ENCODE assay signal across 16 mouse cellular contexts in the genomic region with DNA sequence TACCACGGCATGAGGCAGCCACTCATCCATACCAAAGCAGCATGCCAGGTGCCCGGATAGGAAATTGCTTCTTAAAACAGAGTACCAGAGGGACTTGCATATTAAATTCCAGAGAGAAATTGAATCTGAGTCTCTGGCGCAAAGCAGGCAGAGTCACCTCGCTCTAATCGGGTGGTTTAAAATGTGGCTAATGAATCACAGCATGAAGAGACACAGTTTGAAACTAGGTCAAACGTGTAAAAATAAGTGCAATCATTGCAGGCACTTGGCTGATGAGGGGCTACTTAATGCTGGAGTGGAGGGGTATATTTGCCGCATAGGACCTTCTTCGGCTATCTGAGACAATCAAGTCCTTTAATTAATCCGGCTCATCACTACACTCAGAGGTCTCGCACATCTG. TPM values are rescaled to one million over a fixed set of nuclear protein-coding genes. Genes with fewer than 3 reads are reported as not detected.
A peak's percentile ranks its signal among the peaks of the same experiment; 100 is the strongest.
DNase-seq lines count a peak whose midpoint lies in the region; ATAC-seq and TF ChIP-seq lines count a peak whose summit lies in the region.
"Had no signal": no experiment of that assay in that cellular context is flagged by ENCODE, and none has a peak within 500 bp of the region (broad histone marks: within the 10 kb centered on the region; RNA-seq: fewer than 3 reads in every experiment).

No protein-coding gene starts in this region.

- no peaks in the 10 kb centered on the region for H3K36me3 ChIP-seq in forebrain, embryonic 13.5 days (ENCODE audit: poor library complexity, severe bottlenecking)
- H3K36me3 ChIP-seq in forebrain, embryonic 10.5 days (replicated peaks) = no peaks in the 10 kb centered on the region
- no peaks in the 10 kb centered on the region for H3K36me3 ChIP-seq in limb, embryonic 14.5 days (ENCODE audit: control insufficient read depth, insufficient read depth, low read length)
- H3K36me3 ChIP-seq: heart, embryonic 13.5 days; liver, embryonic 13.5 days had no signal

- H3K27me3 ChIP-seq in forebrain, embryonic 13.5 days = 0 out of 2 replicates have a peak, but pooled peaks cover 4% of the 10 kb centered on the region
- H3K27me3 ChIP-seq in forebrain, embryonic 10.5 days (ENCODE audit: poor library complexity, severe bottlenecking) = peaks cover 33% of the 10 kb centered on the region
- H3K27me3 ChIP-seq in limb, embryonic 14.5 days (ENCODE audit: control insufficient read depth, insufficient read depth, low read length) = no peaks in the 10 kb centered on the region
- H3K27me3 ChIP-seq: liver, embryonic 13.5 days had no signal

- peak overlapping the region; percentile 41 for H3K4me3 ChIP-seq in forebrain, embryonic 13.5 days
- no peak overlapping the region; the same call in 1 of the 2 replicates for H3K4me3 ChIP-seq in forebrain, embryonic 10.5 days
- no peak overlapping the region for H3K4me3 ChIP-seq in limb, embryonic 14.5 days (replicated peaks; ENCODE audit: low read length)
- H3K4me3 ChIP-seq: heart, embryonic 13.5 days; liver, embryonic 13.5 days had no signal

- DNase-seq in forebrain, embryonic 10.5 days (ENCODE audit: extremely low spot score, low spot score) = no peak
- peak; percentile 4 to 15 for DNase-seq in right cerebral cortex, adult 2 months (ENCODE audit: low spot score in 2 of 2)
- no peak for DNase-seq in right cerebral cortex, postnatal 4 days
- DNase-seq in limb, embryonic 14.5 days (ENCODE audit: low spot score) = no peak
- no peak for DNase-seq in embryo, embryonic 10 days (ENCODE audit: low spot score)
- DNase-seq in lung, postnatal 14 days = no peak
- no peak for DNase-seq in urinary bladder, adult 2 months (ENCODE audit: low spot score)
- DNase-seq: adrenal gland, postnatal 36 days; cerebellum, adult 18-20 months; gastrocnemius, postnatal 36 days; kidney, postnatal 4 days; liver, embryonic 13.5 days; right cerebral cortex, postnatal 14 days had no signal

- H3K4me2 ChIP-seq in forebrain, embryonic 13.5 days = peak overlapping the region; percentile 60
- peak overlapping the region; percentile 51; the same call in 1 of the 2 replicates for H3K4me2 ChIP-seq in limb, embryonic 14.5 days (replicated peaks; ENCODE audit: low read depth, low read length, severe bottlenecking)
- H3K4me2 ChIP-seq: heart, embryonic 13.5 days; liver, embryonic 13.5 days had no signal

- no peak for TF ChIP-seq POLR2A in limb, embryonic 14.5 days (IDR thresholded peaks at IDR 0.05; ENCODE audit: borderline replicate concordance, extremely low read depth, insufficient read depth, insufficient read length)

- no peak overlapping the region for H3K9ac ChIP-seq in forebrain, embryonic 13.5 days
- no peak overlapping the region for H3K9ac ChIP-seq in limb, embryonic 14.5 days (ENCODE audit: low read depth, low read length, severe bottlenecking)
- H3K9ac ChIP-seq: heart, embryonic 13.5 days; liver, embryonic 13.5 days had no signal

- no peak for ATAC-seq in forebrain, embryonic 13.5 days
- ATAC-seq in limb, embryonic 14.5 days (ENCODE audit: low FRiP score, low read depth) = no peak
- ATAC-seq: inflammation-experienced regulatory T-cells, adult 6 months had no signal

- peaks cover 25% of the 10 kb centered on the region for H3K4me1 ChIP-seq in forebrain, embryonic 13.5 days
- peaks cover 38% of the 10 kb centered on the region for H3K4me1 ChIP-seq in forebrain, embryonic 10.5 days
- peaks cover 11% of the 10 kb centered on the region for H3K4me1 ChIP-seq in limb, embryonic 14.5 days (ENCODE audit: control insufficient read depth, insufficient read depth, low read length)
- H3K4me1 ChIP-seq: heart, embryonic 13.5 days had no signal

- H3K27ac ChIP-seq in forebrain, embryonic 13.5 days = no peak overlapping the region
- no peak overlapping the region for H3K27ac ChIP-seq in forebrain, embryonic 10.5 days
- no peak overlapping the region for H3K27ac ChIP-seq in limb, embryonic 14.5 days (replicated peaks; ENCODE audit: low read depth, low read length)
- H3K27ac ChIP-seq: heart, embryonic 13.5 days; liver, embryonic 13.5 days had no signal

- H3K9me3 ChIP-seq in forebrain, embryonic 13.5 days (replicated peaks) = no peaks in the 10 kb centered on the region
- no peaks in the 10 kb centered on the region for H3K9me3 ChIP-seq in forebrain, embryonic 10.5 days
- H3K9me3 ChIP-seq in limb, embryonic 14.5 days (ENCODE audit: control insufficient read depth, low read length) = no peaks in the 10 kb centered on the region
- H3K9me3 ChIP-seq: heart, embryonic 13.5 days; liver, embryonic 13.5 days had no signal

- 38% methylated on average over 10 of the region's 10 CpGs for WGBS in forebrain, embryonic 13.5 days
- 61% methylated on average over 10 of the region's 10 CpGs for WGBS in forebrain, embryonic 10.5 days
- WGBS in limb, embryonic 14.5 days = 36% methylated on average over 10 of the region's 10 CpGs

RNA-seq across cellular contexts. Expression of a gene that starts 1.6 kb away (rescaled TPM):
- polyA plus RNA-seq in forebrain, embryonic 13.5 days (2015; fragmentation: Nextera tagmentation; extraction: Ambion mirVana) = 1.4 and 1.5 TPM in 2 replicates
- polyA plus RNA-seq in forebrain, embryonic 10.5 days (2016; fragmentation: Nextera tagmentation; extraction: Ambion mirVana) = 0.36 TPM in 2 replicates
- 2.2 and 2.5 TPM in 2 replicates for polyA plus RNA-seq in limb, embryonic 14.5 days (2012; rRNA removed)
- polyA plus RNA-seq in limb, embryonic 14.5 days (2014; fragmentation: Nextera tagmentation; extraction: Ambion mirVana) = 1.1 and 1.5 TPM in 2 replicates
- polyA plus RNA-seq in urinary bladder, adult 2 months (2012; rRNA removed) = 0.59 and 0.63 TPM in 2 replicates

Comparison
In these comparisons a context has a peak if more than half of its experiments do, and no peak if none do; other contexts are left out.
1. DNase-seq: peak in right cerebral cortex, adult 2 months (2 of 2); none in forebrain, embryonic 10.5 days (single experiment), right cerebral cortex, postnatal 4 days (single experiment), limb, embryonic 14.5 days (single experiment), embryo, embryonic 10 days (single experiment), lung, postnatal 14 days (single experiment) and urinary bladder, adult 2 months (single experiment).